Mouse (Mus musculus): ENCODE data around the gene Tspyl1.
"Not testable (repeated sequence)": the region's sequence is repeated elsewhere in the genome, so short reads cannot be mapped to it uniquely, and the experiment has no call there.

Gene Tspyl1

DNA sequence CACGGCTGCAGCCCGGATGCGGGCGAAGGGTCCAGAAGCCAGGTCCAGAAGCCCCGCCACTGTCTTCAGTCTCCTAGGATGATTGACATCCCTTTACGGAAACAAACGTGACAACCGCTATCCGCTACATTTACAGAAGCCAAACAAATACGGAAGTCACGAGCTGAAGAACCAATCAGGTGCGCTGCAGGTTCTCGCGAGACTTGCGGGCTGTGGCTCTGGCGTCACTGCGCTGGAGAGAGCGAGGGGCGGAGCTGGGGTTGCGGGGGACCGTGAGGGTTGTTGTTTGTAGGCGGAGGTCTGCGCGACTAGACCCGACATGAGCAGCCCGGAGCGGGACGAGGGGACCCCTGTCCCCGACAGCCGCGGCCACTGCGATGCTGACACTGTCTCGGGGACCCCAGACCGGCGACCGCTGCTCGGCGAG is at the start of gene Tspyl1:
Gene Tspyl1 (plus strand): TSS at position 229 of the 427 bp plus-strand sequence.
- peak; percentile 98 for DNase-seq

DNA sequence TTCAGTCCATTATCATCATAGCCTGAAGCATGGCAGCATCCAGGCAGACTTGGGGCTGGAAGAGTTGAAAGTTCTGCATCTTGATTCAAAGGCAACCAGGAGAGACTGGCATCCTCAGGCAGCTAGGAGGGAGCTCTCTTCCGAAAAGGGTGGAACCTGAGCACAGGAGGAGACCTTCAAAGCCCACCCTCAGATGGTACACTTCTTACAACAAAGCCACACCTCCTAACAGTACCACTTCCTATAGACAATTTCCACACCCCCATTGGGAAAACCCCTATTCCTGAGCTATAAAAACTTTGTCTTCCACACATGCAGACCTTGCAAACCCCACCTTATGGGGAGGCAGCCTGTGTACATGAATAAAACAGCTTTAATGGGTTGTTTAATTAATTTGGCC is 48.6 kb upstream of the Tspyl1 start:
- DNase-seq = no peak

DNA sequence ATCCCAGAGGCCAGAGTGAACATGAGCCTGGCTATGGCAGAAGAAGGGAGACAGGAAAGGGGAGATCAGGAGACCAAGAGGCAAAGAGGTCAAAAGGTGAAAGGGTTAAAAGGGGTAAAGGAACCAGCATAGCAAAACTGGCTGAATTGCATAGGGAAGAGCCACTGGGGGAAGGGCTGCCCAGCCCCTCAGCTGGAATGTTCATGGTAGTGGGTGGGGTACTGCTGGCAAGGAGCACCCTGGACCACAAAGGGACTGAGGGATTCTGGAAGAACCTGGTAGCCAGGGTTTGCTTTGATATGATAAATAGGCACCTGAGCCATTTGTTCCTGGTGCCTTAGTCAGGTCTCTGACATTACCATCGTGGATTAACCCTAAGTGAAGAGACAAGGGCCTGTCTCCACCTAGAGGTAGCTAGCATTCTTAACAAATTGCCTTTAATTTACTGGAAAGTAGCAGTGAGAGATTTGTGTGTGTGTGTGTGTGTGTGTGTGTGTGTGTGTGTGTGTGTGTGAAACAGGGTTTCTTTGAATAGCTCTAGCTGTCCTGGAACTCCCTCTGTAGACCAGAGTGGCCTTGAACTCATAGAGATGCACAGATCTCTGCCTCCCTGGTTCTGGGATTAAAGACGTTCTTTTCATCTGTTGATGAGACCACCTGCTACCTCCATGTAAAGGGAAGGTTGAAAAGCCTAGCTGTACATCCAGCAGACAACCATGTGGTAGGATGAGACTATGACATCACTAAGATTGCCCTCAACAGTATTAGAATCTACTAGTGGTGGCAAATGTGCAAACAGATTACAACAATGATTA is 47.9 kb upstream of the Tspyl1 start:
- DNase-seq = no peak

DNA sequence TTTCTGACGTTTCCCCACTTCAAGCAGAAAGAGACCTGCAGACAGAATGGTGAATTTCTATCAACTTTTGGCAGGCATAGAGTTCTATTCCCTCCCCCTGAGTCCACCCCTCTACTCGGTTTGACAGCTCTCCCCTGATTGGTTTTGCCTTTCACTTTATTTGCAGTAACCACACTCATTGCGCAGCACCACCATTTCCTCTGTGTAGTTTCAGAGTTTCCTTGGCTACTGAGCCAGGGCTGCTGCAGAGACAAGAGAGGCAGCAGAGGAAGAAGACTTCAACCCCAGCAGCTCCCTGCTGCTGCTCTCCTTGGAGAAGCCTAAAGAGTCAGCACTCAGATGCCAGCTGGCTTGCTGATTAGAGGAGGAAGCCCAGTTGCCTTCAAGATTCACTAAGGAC is 46.6 kb upstream of the Tspyl1 start:
- DNase-seq = no peak

GRCm38 (mm10) chr10:34236569-34236968 is 45.4 kb upstream of the Tspyl1 start:
- DNase-seq = no peak

- DNase-seq = no peak
Measured at GRCm38 (mm10) chr10:34238536-34238935, 43.5 kb upstream of the Tspyl1 start.

GRCm38 (mm10) chr10:34244745-34245144 is 37.2 kb upstream of the Tspyl1 start:
- DNase-seq = no peak

- DNase-seq = no peak
Measured at GRCm38 (mm10) chr10:34246106-34246505, 35.9 kb upstream of the Tspyl1 start.

DNA sequence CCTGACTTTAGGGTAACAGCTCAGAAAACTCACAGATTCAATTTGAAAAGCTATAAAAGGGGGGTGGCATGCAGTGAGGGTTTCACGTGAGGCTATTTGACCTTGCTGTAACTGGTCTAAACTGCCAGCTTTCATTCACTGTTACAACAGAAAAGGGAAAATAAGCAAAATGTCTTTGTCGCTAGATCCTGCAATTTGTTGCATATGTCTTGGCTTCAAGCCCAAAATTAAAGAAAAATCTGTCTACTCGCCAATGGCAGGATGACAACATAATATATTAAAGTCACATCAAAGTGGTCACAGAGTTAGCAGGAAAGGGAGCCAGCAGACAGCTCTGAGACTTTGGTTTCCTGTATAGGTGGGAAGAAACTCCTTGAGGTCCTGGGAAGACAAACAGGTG is 34.2 kb upstream of the Tspyl1 start:
- DNase-seq = no peak

DNA sequence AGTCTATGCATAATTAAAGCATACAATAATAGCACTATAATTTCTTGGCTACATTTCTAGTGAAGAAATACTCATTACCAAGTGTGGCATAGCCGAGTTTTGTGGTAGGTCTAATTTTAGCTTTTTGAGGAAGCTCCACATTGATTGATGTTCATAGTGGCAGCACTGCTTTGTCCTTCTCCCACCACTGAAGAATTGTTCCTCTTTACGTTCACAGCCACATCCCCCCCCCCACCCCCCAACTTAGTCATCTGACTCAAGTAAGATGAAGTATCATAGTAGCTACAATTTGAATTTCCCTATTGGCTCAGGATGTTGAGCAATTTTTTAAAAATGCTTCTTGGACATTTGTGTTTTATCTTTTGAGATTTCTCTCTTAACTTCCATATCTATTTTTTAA is 32.4 kb upstream of the Tspyl1 start:
- DNase-seq = no peak

GRCm38 (mm10) chr10:34252833-34253232 is 29.2 kb upstream of the Tspyl1 start:
- DNase-seq = not testable (repeated sequence)

DNA sequence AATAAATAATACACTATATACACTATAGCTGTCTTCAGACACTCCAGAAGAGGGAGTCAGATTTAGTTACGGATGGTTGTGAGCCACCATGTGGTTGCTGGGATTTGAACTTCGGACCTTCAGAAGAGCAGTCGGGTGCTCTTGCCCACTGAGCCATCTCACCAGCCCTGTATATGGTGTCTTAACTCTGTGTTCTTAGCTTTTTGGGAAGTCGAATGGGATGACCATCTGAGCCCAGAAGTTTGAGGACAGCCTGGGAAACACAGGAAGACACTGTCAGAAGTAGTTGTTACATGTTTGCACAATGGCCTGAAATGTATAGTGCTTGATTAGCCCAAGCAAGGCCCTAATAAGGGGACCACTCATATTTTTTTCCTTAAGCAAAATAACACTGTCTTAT is 16.9 kb upstream of the Tspyl1 start:
- no peak for DNase-seq

- DNase-seq = no peak
Measured at GRCm38 (mm10) chr10:34267312-34268070, 14.5 kb upstream of the Tspyl1 start.

DNA sequence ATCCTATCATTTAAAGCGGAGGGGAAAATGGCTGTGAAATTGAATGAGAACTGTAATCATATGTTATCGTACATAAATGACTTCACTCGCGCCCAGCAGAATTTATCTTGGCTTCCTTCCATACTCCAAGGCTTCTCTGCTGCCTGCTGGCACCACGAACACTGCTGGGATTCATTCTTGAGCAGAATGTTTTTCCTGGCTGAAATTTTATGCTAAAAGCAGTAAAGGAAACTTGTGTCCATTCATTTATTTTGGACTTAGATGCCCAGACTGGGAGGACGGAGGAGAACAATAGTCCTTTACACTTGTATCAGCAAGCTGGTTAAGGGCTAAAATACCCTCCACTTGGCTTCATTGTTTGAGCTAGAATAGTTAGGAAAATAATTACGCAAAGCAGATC is 10.3 kb upstream of the Tspyl1 start:
- peak; percentile 35 for DNase-seq

DNA sequence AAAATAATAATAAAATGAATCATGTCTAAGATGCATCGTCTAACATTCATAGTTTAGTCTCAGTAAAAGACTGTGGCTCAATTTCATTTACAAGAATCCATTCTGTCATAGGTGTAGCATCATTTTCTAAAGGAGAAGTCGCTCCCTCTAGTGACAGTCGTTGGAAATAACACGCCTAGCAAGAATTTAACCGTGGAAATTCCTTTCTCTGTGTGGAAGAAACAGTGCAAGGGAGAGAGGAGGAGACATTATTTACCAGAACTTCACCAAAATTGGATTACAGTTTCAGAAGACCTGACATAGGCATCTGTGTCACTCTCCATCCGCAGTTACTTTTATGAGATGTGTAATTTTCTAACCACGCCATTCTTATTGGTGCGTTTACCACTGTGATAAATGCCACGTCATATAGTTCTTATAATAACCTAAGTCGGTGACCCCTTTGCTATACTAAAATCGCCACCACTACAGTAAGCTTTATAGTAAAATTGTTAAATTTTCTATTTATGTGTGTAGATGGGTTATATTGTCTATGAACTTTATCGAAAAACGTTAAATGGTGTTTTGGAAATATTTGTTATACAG is 1.3 kb upstream of the Tspyl1 start:
- peak; percentile 68 for DNase-seq

GRCm38 (mm10) chr10:34281211-34281961 is 604 bp upstream of the Tspyl1 start:
- no peak for DNase-seq

GRCm38 (mm10) chr10:34282420-34283238 is 639 bp downstream of the Tspyl1 start:
- DNase-seq = no peak

GRCm38 (mm10) chr10:34296911-34297298 is 14.9 kb downstream of the Tspyl1 start:
- no peak for DNase-seq

DNA sequence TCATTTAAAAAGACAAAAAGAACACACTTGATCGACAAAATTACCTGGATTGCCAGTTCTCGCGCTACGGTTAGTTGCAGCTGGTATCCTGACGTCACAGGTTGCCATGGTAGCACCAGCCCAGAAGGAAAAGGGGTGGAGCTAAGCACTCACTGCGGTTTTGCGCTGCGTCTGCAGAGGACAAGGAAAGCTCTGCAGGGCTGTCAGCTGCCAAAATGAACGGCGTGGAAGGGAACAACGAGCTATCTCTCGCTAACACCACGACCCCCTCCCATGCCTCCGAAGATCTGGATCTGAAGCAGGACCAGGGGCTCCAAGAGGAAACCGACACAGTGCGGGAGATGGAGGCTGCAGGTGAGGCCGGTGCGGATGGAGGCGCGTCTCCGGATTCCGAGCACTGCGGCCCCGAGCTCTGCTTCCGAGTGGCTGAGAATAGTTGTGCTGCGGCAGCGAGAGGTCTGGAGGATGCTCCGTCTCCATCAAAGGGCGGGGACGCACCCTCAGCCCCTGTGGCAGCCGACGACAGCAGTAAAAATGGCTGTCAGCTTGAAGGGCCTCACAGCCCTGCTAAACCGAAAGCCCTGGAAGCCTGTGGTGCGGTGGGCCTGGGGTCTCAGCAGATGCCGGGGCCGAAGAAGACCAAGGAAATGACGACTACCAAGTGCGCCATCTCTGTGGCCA is 15.4 kb downstream of the Tspyl1 start, which contains the start of gene Tspyl4:
Gene Tspyl4 (plus strand): TSS at position 144 of the 681 bp plus-strand sequence.
- DNase-seq = peak; percentile 96

DNA sequence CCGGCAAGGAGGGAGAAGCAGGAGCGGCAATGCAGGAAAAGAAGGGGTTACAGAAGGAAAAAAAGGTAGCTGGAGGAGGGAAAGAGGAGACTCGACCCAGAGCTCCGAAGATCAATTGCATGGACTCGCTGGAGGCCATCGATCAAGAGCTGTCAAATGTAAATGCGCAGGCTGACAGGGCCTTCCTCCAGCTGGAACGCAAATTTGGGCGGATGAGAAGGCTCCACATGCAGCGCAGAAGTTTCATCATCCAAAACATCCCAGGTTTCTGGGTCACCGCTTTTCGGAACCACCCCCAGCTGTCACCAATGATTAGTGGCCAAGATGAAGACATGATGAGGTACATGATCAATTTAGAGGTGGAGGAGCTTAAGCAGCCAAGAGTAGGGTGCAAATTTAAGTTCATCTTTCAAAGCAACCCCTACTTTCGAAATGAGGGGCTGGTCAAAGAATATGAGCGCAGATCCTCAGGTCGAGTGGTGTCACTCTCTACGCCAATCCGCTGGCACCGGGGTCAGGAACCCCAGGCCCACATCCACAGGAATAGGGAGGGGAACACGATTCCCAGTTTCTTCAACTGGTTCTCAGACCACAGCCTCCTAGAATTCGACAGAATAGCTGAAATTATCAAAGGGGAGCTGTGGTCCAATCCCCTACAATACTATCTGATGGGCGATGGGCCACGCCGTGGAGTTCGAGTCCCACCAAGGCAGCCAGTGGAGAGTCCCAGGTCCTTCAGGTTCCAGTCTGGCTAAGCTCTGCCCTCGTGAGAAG is 16.2 kb downstream of the Tspyl1 start:
- no peak for DNase-seq

- DNase-seq = no peak
Measured at GRCm38 (mm10) chr10:34300368-34300767, 18.4 kb downstream of the Tspyl1 start.
